Mouse (Mus musculus) thymus, postnatal 25 days (tissue): ENCODE measurements around the gene Galnt15.

Experiments
- DNase-seq: peaks from one replicate; pipeline ENCODE4 v3.0.0; 2022

Gene Galnt15

DNA sequence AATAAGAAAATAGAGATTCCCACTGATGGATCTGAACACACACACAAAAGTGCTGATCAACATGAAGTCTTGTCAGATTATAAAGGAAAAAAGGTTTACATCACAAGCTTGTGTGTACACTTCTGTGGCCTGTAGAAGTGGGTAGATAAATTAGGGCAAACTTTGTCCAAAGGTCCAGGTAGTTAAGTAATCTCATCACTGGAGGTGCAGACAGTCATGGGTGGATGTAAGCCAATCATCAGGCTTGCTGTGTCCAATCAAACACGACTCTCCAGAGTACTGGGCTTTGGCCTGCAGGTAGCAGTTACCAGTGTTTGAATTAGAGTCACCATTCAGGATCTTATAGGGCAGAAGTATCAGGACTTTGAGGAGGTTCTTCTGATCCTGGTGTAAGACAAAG is 64.2 kb downstream of the Galnt15 start:
- DNase-seq, result no peak

DNA sequence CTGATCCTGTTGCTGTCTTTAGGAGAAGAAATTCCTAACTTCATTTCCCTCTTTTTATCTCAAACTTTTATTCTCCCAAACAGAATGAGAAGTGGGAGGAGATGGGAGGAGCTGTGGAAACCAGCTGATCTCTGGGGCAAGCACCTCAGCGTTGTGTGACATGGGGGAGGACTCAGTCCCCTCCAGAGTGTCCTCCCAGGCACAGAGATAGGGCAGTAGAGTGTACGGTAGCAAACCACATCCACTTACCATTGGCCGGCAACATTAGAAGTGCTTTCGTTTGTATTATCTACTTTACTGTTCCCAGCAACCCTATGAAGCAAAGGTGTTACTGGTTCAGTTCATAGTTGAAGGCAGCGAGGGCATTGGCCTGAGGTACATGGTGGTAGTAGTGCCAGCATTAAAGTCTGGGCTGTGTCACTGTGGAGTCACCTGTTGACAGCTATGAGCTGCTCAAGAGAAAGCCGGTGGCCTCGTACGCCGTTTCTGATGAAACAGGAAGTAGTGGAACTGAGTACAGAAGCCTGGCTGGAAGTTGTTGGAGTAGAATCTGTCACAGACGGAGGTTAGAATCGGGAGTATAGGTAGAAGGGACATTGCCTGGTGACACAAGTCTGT is 64.8 kb downstream of the Galnt15 start:
- DNase-seq, result peak; percentile 12

DNA sequence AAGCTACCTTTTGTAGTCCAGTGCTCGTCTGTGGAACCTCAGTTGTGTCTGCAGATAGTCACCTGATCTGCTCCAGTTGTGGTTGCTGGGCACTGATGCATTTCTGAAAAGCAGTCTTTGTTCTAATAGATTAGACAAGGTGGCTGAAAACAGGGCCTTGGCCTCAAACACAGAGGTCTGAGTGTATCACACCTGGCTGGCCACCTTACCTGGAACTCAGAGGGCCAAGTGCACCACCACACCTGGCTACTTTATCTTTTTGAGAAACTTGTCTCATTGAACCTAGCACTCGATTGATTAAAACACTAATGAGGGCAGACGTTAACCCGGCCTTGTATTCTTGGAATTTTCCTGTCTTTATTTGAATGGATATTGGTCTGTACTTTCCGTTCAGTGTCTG is 66.9 kb downstream of the Galnt15 start:
- no peak for DNase-seq

DNA sequence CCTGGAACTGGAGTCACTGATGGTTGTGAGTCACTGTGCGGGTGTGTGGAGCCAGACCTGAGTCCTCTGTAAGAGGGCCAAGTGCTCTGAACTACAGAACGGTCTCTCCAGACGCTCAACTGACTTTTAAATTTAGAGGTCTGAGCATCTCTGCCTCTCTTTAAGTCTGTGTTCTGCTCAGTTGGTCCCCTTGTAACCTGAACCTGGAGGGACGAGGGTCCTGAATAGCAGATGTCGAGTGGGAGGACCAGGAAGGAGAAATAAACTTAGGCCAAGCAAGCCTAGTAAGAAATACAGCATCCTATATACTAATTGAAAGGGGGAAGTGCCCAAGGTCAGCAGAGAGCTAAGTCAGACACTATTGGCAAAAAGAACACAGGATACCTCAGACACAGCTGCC is 68.0 kb downstream of the Galnt15 start:
- no peak for DNase-seq

DNA sequence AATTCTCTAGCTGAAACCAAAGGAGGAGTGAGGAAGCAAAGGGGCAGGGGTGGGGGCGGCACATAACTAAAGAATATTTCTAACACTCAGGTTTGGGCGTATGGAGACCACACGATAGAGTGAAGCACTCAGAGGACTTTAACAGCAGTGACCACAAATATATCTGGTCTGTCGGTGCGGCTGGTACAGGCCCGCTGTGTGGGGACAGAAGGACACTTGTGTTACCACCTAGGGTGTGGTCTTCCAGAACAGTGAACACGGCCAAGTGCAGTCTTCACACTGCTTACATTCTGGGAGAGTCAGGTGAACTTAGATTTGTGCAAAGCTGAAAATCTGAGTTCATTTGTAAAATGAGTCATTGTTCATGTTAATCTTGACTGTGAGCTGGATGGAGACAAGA is 68.9 kb downstream of the Galnt15 start:
- DNase-seq, result no peak

DNA sequence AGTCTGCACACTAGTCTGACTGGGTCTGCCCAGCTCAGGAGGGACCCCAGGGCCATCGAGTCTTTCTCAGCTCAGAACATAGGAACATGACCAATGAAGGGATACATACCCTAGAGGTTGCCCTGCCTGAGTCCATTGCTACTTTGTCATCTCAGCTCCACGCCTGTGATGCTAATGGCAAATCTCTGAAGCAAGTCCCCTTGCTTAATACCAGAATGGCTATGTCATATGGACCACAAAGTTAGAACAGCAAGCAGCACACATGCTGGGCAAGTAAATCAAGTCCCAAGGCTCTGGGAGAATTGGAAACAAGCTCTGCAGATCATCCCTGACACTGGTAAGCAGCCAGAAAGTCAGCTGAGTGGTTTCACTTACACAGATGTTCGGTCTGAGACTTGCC is 70.2 kb downstream of the Galnt15 start:
- no peak for DNase-seq

DNA sequence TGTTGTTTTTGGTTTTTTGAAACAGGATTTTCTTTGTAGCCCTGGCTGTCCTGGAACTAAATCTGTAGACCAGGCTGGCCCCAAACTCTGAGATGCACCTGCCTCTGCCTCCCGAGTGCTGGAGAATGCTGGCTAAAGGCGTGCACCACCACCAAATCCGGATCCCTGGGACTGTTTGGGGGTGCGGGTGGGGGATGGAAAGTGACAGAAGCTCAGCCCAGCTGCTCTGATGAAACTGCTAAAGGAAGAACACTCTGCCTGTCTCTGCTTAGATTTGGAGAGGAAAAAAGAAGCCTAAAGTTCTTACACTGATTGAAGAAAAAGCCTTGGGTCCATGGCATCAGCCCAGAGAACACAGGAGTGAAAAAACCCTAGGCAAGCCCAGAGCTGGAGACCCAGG is 74.8 kb downstream of the Galnt15 start:
- DNase-seq, result no peak

DNA sequence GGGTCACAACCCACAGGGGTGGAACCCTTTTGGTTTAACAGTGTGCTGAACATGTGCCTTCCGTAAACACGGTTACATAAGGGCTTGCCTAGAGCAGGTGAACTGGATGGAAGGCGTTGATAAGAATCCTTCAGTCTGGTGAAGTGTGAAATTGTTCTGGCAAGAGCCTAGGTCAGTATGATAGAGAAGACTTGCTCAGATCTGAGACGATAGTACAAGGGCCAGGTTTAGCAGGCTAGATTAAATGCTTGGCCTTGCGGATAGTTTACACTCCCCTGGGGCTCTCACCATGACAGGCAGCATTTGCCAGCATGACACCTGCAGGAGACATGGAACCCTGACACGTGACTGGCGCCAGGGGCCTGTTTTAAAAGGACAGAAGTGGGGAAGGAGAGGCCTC is 76.9 kb downstream of the Galnt15 start:
- no peak for DNase-seq

DNA sequence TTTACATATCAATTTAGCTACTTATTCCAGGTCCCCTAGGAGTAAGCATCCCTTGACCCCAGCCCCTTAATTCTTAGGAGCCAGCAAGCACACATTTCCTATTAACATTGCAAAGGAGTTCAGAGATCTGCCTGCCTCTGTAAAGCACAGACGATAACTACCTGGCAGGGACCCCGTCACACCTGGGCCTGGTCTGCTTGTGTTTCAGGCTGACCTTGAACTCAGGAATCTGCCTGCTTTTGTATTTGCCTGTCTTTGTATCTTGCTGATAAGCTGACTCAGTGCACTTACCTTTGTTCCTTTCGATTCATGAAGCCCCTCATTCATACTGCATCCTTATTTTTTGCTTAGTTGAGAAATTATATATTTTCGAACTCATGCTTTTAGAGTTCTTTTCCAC is 78.1 kb downstream of the Galnt15 start:
- DNase-seq, result no peak
